Mouse (Mus musculus) adrenal gland, adult 18-20 months (tissue): ENCODE measurements around the gene Trmt112. TPM values are rescaled to one million over a fixed set of nuclear protein-coding genes. Genes with fewer than 3 reads are reported as not detected.

Source experiments
- DNase-seq, 2 experiments: peaks; one replicate each; pipeline ENCODE4 v3.0.0; 2021 to 2022; ENCODE audit warnings: low spot score in 2 of 2
- total RNA-seq, 2 experiments: library from RNA; stranded (reverse); gene quantifications; 1 replicate in 1 of 2; 2 replicates in 1 of 2; pipeline ENCODE4 v1.2.3; 2021

The Trmt112 gene
- total RNA-seq, 2 experiments from 2014 or later = 83.2 to 110 TPM

GRCm38 (mm10) chr19:6907811-6908540 lies 1.5 kb upstream of the Trmt112 start:
- DNase-seq = no peak

GRCm38 (mm10) chr19:6909021-6909420 lies 477 bp upstream of the Trmt112 start:
- no peak for DNase-seq

- DNase-seq = peak; percentile 53 to 54
Measured at GRCm38 (mm10) chr19:6910306-6910705, 808 bp downstream of the Trmt112 start.

- no peak for DNase-seq
Measured at GRCm38 (mm10) chr19:6911101-6912074, 1.9 kb downstream of the Trmt112 start.

- no peak for DNase-seq
Measured at GRCm38 (mm10) chr19:6912205-6912970, 2.9 kb downstream of the Trmt112 start.

GRCm38 (mm10) chr19:6913036-6913435 lies 3.5 kb downstream of the Trmt112 start:
- no peak for DNase-seq

- DNase-seq = no peak
Measured at GRCm38 (mm10) chr19:6913991-6914390, 4.5 kb downstream of the Trmt112 start.

- DNase-seq = no peak
Measured at GRCm38 (mm10) chr19:6914540-6914939, 5.0 kb downstream of the Trmt112 start.

GRCm38 (mm10) chr19:6915276-6915675 lies 5.8 kb downstream of the Trmt112 start:
- DNase-seq = no peak

- no peak for DNase-seq
Measured at GRCm38 (mm10) chr19:6916496-6916895, 7.0 kb downstream of the Trmt112 start.

- no peak for DNase-seq
Measured at GRCm38 (mm10) chr19:6918321-6918720, 8.8 kb downstream of the Trmt112 start.

GRCm38 (mm10) chr19:6919431-6919830 lies 9.9 kb downstream of the Trmt112 start:
- no peak for DNase-seq

GRCm38 (mm10) chr19:6919876-6920740 lies 10.6 kb downstream of the Trmt112 start:
- peak in 1 of 2 experiments; percentile 51 for DNase-seq

GRCm38 (mm10) chr19:6920741-6921636 lies 11.5 kb downstream of the Trmt112 start:
- peak; percentile 33 to 55 for DNase-seq

GRCm38 (mm10) chr19:6921647-6922567 lies 12.4 kb downstream of the Trmt112 start, which contains the start of gene Esrra:
Esrra (minus strand) TSS chr19:6921813.
- DNase-seq = peak; percentile 99

- DNase-seq = no peak
Measured at GRCm38 (mm10) chr19:6922901-6923735, 13.6 kb downstream of the Trmt112 start.
